Mouse (Mus musculus) cerebellum, postnatal 10 days (tissue): ENCODE measurements around the gene Arid3b.

Experiments used
- DNase-seq, 2 experiments: peaks; one replicate each; pipeline ENCODE4 v3.0.0; 2021; ENCODE audit warnings: mixed read lengths in 2 of 2

Gene Arid3b

GRCm38 (mm10) chr9:57775026-57775425 is 61.6 kb downstream of the Arid3b start:
- DNase-seq, result no peak

GRCm38 (mm10) chr9:57774168-57774567 is 62.4 kb downstream of the Arid3b start:
- DNase-seq, result no peak

GRCm38 (mm10) chr9:57773754-57774153 is 62.8 kb downstream of the Arid3b start:
- DNase-seq, result no peak

GRCm38 (mm10) chr9:57770836-57771235 is 65.8 kb downstream of the Arid3b start:
- peak in 1 of 2 experiments; percentile 0 for DNase-seq

GRCm38 (mm10) chr9:57770214-57770613 is 66.4 kb downstream of the Arid3b start:
- DNase-seq, result no peak

GRCm38 (mm10) chr9:57769539-57770069 is 67.0 kb downstream of the Arid3b start:
- peak in 1 of 2 experiments; percentile 9 for DNase-seq

- no peak for DNase-seq
Measured at GRCm38 (mm10) chr9:57767231-57767630, 69.4 kb downstream of the Arid3b start.

- DNase-seq, result no peak
Measured at GRCm38 (mm10) chr9:57766431-57766830, 70.2 kb downstream of the Arid3b start.

- peak; percentile 87 to 88 for DNase-seq
Measured at GRCm38 (mm10) chr9:57765364-57766351, 70.9 kb downstream of the Arid3b start, which contains the start of gene Clk3. Gene Clk3 (minus strand): TSS chr9:57765860.

GRCm38 (mm10) chr9:57764974-57765363 is 71.6 kb downstream of the Arid3b start:
- peak; percentile 97 to 98 for DNase-seq

- DNase-seq, result peak; percentile 89 to 91
Measured at GRCm38 (mm10) chr9:57764147-57764973, 72.2 kb downstream of the Arid3b start.

GRCm38 (mm10) chr9:57762563-57762991 is 74.0 kb downstream of the Arid3b start:
- DNase-seq, result peak; percentile 86

- peak in 1 of 2 experiments; percentile 47 for DNase-seq
Measured at GRCm38 (mm10) chr9:57761563-57762551, 74.7 kb downstream of the Arid3b start.

- peak in 1 of 2 experiments; percentile 46 for DNase-seq
Measured at GRCm38 (mm10) chr9:57760416-57761146, 76.0 kb downstream of the Arid3b start.

GRCm38 (mm10) chr9:57759289-57759688 is 77.3 kb downstream of the Arid3b start:
- peak; percentile 89 for DNase-seq

GRCm38 (mm10) chr9:57758528-57758927 is 78.1 kb downstream of the Arid3b start:
- peak; percentile 48 to 54 for DNase-seq

- DNase-seq, result no peak
Measured at GRCm38 (mm10) chr9:57757578-57757977, 79.0 kb downstream of the Arid3b start.

- DNase-seq, result no peak
Measured at GRCm38 (mm10) chr9:57750901-57751300, 85.7 kb downstream of the Arid3b start.

GRCm38 (mm10) chr9:57748831-57749230 is 87.8 kb downstream of the Arid3b start:
- no peak for DNase-seq

GRCm38 (mm10) chr9:57748137-57748536 is 88.5 kb downstream of the Arid3b start:
- peak; percentile 87 to 91 for DNase-seq

- no peak for DNase-seq
Measured at GRCm38 (mm10) chr9:57747067-57747466, 89.5 kb downstream of the Arid3b start.
